Mouse (Mus musculus) hindbrain, embryonic 13.5 days (tissue): ENCODE measurements around the gene Tmem184c. TPM values are rescaled to one million over a fixed set of nuclear protein-coding genes. Genes with fewer than 3 reads are reported as not detected.

Experiments
- ATAC-seq: fragments of 200-750 bp; cut with Nextera tagmentation; 2 replicates; pipeline ENCODE4 v1.8.0; 2017; ENCODE audit warnings: moderate TSS enrichment; ENCODE audit not compliant: low FRiP score
- H3K27ac ChIP-seq: fragments of 300-500 bp; sonication (generic); 2 replicates; pipeline ENCODE4 v1.5.1; 2015; ENCODE audit warnings: inconsistent platforms, mild to moderate bottlenecking, moderate library complexity
- H3K27me3 ChIP-seq: fragments of 300-500 bp; sonication (generic); 2 replicates; pipeline ENCODE4 v1.6.1; 2015; ENCODE audit warnings: mild to moderate bottlenecking, inconsistent platforms
- H3K36me3 ChIP-seq: fragments of 300-500 bp; sonication (generic); 2 replicates; pipeline ENCODE4 v1.6.1; 2015; ENCODE audit warnings: mild to moderate bottlenecking, inconsistent platforms
- H3K4me1 ChIP-seq: fragments of 300-500 bp; sonication (generic); replicated peaks from 2 replicates; pipeline ENCODE4 v1.6.1; 2015; ENCODE audit warnings: inconsistent platforms
- H3K4me2 ChIP-seq: fragments of 300-500 bp; sonication (generic); 2 replicates; pipeline ENCODE4 v1.6.1; 2015; ENCODE audit warnings: inconsistent platforms, mild to moderate bottlenecking, moderate library complexity
- H3K4me3 ChIP-seq: fragments of 300-500 bp; sonication (generic); 2 replicates; pipeline ENCODE4 v1.5.1; 2015; ENCODE audit warnings: mild to moderate bottlenecking, inconsistent platforms
- H3K9ac ChIP-seq: fragments of 300-500 bp; sonication (generic); 2 replicates; pipeline ENCODE4 v1.6.1; 2015; ENCODE audit warnings: mild to moderate bottlenecking, inconsistent platforms
- H3K9me3 ChIP-seq: fragments of 300-500 bp; sonication (generic); 2 replicates; pipeline ENCODE4 v1.6.1; 2016; ENCODE audit warnings: inconsistent platforms
- WGBS: fragments of 180-500 bp; shearing (Covaris S2); methylation state at CpG from one replicate; pipeline ENCODE4 v1.1.7; 2015; 5-methylcytosine and 5-hydroxymethylcytosine counted together
- polyA plus RNA-seq: library from polyadenylated mRNA; unstranded; fragments of >200 nt; fragmentation: Nextera tagmentation; extraction: Ambion mirVana; gene quantifications from 2 replicates; pipeline ENCODE4 v1.2.1, GENCODE M21; 2015

The Tmem184c gene
- polyA plus RNA-seq, 1 experiment from 2014 or later: 65.3 TPM

DNA sequence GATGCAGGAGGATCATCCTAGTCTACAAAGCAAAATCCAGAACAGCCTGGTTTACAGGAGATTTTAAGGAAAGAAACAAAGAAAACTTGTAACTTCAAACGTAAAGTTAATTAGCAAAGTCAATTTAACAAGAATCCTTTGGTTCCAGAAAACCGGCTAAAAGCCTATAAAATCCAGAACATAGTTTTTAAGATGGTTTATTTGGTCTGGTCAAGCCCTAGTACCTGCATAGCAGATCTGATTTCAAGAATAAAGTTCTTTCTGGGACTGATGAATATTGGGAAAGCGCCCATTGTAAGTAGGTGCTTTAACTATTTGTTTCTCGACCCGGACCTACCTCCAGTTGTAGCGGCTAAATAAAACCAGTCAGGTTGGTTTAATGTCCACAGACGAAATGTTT, 877 bp downstream of the Tmem184c start:
- peak overlapping the region; percentile 67 for H3K4me2 ChIP-seq
- no peaks in the 10 kb centered on the region for H3K9me3 ChIP-seq
- ATAC-seq: no peak
- peaks cover 11% of the 10 kb centered on the region for H3K36me3 ChIP-seq
- WGBS: 8% methylated on average over 7 of the region's 7 CpGs
- H3K9ac ChIP-seq: peak overlapping the region; percentile 82
- peaks cover 19% of the 10 kb centered on the region for H3K4me1 ChIP-seq
- H3K27ac ChIP-seq: no peak overlapping the region
- peak overlapping the region; percentile 84 for H3K4me3 ChIP-seq
- 0 out of 2 replicates have a peak, but pooled peaks cover 8% of the 10 kb centered on the region for H3K27me3 ChIP-seq

DNA sequence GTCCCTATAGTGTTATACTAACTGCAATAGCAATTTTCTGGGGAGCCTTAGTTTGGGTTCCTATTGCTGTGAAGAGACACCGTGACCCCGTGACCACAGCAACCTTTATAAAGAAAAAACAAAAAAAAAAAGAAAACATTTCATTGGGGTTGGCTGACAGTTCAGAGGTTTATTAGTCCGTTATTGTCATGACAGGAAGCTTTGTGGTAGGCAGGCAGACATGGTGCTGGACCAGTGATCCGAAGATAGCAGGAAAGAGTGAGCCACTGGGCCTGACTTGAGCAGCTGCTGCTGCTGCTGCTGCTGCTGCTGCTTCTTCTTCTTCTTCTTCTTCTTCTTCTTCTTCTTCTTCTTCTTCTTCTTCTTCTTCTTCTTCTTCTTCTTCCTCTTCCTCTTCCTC, 26.3 kb downstream of the Tmem184c start:
- no peaks in the 10 kb centered on the region for H3K9me3 ChIP-seq
- H3K4me3 ChIP-seq: no peak overlapping the region
- ATAC-seq: no peak
- peaks cover 36% of the 10 kb centered on the region for H3K36me3 ChIP-seq
- 83% methylated on average over 4 of the region's 4 CpGs for WGBS
- no peaks in the 10 kb centered on the region for H3K27me3 ChIP-seq
- no peaks in the 10 kb centered on the region for H3K4me1 ChIP-seq
- H3K27ac ChIP-seq: no peak overlapping the region
- H3K9ac ChIP-seq: no peak overlapping the region
- H3K4me2 ChIP-seq: no peak overlapping the region

GRCm38 (mm10) chr8:77577674-77578073, 32.8 kb downstream of the Tmem184c start:
- Histone ChIP-seq H3K27me3 (no peaks in the 10 kb centered on the region), H3K27ac (no peak overlapping the region), H3K4me2 (no peak overlapping the region), H3K36me3 (peaks cover 64% of the 10 kb centered on the region), H3K4me1 (no peaks in the 10 kb centered on the region), H3K4me3 (no peak overlapping the region), H3K9me3 (no peaks in the 10 kb centered on the region), H3K9ac (no peak overlapping the region)
- ATAC-seq: no peak
- WGBS: 92% methylated on average over 7 of the region's 7 CpGs

GRCm38 (mm10) chr8:77574229-77574628, 36.3 kb downstream of the Tmem184c start:
- H3K9ac ChIP-seq: no peak overlapping the region
- H3K27me3 ChIP-seq: no peaks in the 10 kb centered on the region
- H3K4me1 ChIP-seq: no peaks in the 10 kb centered on the region
- no peak for ATAC-seq
- no peak overlapping the region for H3K27ac ChIP-seq
- H3K36me3 ChIP-seq: peaks cover 51% of the 10 kb centered on the region
- H3K4me3 ChIP-seq: no peak overlapping the region
- 93% methylated on average over 5 of the region's 5 CpGs for WGBS
- H3K4me2 ChIP-seq: no peak overlapping the region
- no peaks in the 10 kb centered on the region for H3K9me3 ChIP-seq

- no peak for ATAC-seq
- 90% methylated on average over 3 of the region's 3 CpGs for WGBS
These were observed 49.1 kb downstream of the Tmem184c start for GRCm38 (mm10) chr8:77561441-77561840.

DNA sequence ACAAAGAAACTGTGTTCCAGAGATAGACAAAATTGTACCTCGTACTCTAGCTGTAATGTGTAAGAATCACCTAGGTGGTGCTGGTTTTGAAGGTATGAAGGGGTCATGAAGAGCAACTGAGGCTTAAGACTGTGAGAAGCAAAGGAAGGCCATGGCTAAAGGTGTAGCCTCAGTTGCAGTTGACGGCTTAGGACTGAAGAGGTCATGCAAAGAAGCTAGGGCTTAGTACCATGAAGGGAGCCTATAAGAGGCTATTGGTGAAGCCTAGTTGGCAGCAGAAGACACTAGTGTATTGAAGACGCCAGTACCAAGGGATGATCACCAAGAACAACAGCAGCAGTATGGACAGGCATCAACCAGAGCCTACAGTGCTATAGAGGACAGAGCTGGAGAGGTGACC, 58.0 kb downstream of the Tmem184c start:
- Histone ChIP-seq H3K4me1 (peaks cover 32% of the 10 kb centered on the region), H3K9me3 (no peaks in the 10 kb centered on the region), H3K27me3 (no peaks in the 10 kb centered on the region), H3K36me3 (peaks cover 63% of the 10 kb centered on the region), H3K4me2 (no peak overlapping the region), H3K27ac (no peak overlapping the region), H3K4me3 (no peak overlapping the region), H3K9ac (no peak overlapping the region)
- WGBS: 99% methylated on average over 3 of the region's 3 CpGs
- ATAC-seq: no peak

More at GRCm38 (mm10) chr8:77561441-77561840, 49.1 kb downstream of the Tmem184c start:
- H3K27me3 ChIP-seq: no peaks in the 10 kb centered on the region
- no peaks in the 10 kb centered on the region for H3K4me1 ChIP-seq
- no peak overlapping the region for H3K4me3 ChIP-seq
- no peak overlapping the region for H3K4me2 ChIP-seq
- no peaks in the 10 kb centered on the region for H3K9me3 ChIP-seq
- H3K9ac ChIP-seq: no peak overlapping the region
- H3K36me3 ChIP-seq: peaks cover 80% of the 10 kb centered on the region
- H3K27ac ChIP-seq: no peak overlapping the region

DNA sequence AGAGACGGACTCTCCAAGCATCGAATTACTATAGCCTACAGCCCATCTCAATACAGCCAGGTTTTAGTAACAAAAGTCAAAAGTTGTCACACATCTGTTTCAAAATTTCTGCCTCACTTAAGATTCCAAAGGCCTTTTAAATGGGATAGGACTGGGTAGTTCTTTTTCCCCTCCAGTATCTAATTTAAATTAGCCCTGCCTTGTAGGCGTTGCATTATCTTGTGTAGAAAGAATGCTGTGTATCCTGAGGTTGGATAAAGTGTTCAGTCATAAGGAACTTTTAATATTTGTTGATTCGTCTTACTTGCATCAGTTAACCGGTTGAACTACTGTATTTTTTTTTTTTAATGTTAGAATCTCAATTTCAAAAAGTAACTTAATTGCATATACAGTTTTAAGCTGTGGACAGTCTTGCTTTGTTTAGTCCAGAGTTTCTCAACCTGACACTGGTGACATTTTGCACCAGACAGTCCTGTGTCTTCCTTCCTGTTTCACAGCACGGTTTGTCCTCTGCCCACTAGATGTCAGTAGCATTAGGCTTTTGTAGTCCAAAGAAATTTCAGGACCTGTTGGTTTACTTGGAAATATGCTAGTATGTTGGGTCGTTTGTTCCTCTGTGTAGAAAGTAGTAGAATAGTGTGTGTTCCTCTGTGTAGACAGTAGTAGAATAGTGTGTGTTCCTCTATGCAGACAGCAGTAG, 60.5 kb downstream of the Tmem184c start:
- WGBS: 30% methylated on average over 7 of the region's 7 CpGs
- Histone ChIP-seq H3K9ac (peak overlapping the region; percentile 90), H3K4me3 (peak overlapping the region; percentile 73), H3K27ac (peak overlapping the region; percentile 92; the same call in 1 of the 2 replicates), H3K27me3 (no peaks in the 10 kb centered on the region), H3K4me1 (peaks cover 32% of the 10 kb centered on the region), H3K36me3 (peaks cover 40% of the 10 kb centered on the region), H3K4me2 (peak overlapping the region; percentile 72), H3K9me3 (no peaks in the 10 kb centered on the region)
- 0 out of 2 replicates have a peak, but pooled peaks have one; percentile 8 for ATAC-seq

- Histone ChIP-seq H3K27ac (peak within 1 kb of the TSS; percentile 92), H3K4me1 (peaks cover 32% of the 10 kb centered on the region), H3K4me3 (peak within 1 kb of the TSS; percentile 73), H3K9me3 (no peaks in the 10 kb centered on the region), H3K27me3 (no peaks in the 10 kb centered on the region), H3K36me3 (peaks cover 34% of the 10 kb centered on the region), H3K9ac (peak within 1 kb of the TSS; percentile 90), H3K4me2 (peak within 1 kb of the TSS; percentile 72)
- peak; percentile 96 for ATAC-seq
- WGBS: 4% methylated on average over 42 of the region's 42 CpGs
These were observed 61.3 kb downstream of the Tmem184c start, which contains the start of gene Prmt9 for GRCm38 (mm10) chr8:77549121-77549706. Prmt9 (plus strand) TSS chr8:77549397.

Other genes with a start within 250 kb of the Tmem184c start
- 5.0 and 6.3 TPM in 2 replicates for gene Arhgap10, start 92.7 kb downstream of the Tmem184c start, polyA plus RNA-seq
- 25.6 and 26.0 TPM in 2 replicates for gene Prmt9, start 61.3 kb downstream of the Tmem184c start, polyA plus RNA-seq
- 7.2 and 8.1 TPM in 2 replicates for gene Ednra, start 113.8 kb upstream of the Tmem184c start, polyA plus RNA-seq